Mouse (Mus musculus) lung, embryonic 14.5 days (tissue): ENCODE measurements around the gene Mdm2. TPM values are rescaled to one million over a fixed set of nuclear protein-coding genes. Genes with fewer than 3 reads are reported as not detected.

Experiments
- ATAC-seq: fragments of 200-750 bp; cut with Nextera tagmentation; 2 replicates; pipeline ENCODE4 v1.8.0; 2017; ENCODE audit warnings: mild to moderate bottlenecking, moderate TSS enrichment, moderate library complexity; ENCODE audit not compliant: insufficient read depth
- DNase-seq: peaks from one replicate; pipeline ENCODE4 v3.0.0-alpha.2; 2015
- H3K27ac ChIP-seq: fragments of 300-500 bp; sonication (generic); 2 replicates; pipeline ENCODE4 v1.5.1; 2014; ENCODE audit warnings: low read depth, mild to moderate bottlenecking, moderate library complexity
- H3K27me3 ChIP-seq: fragments of 300-500 bp; sonication (generic); 2 replicates; pipeline ENCODE4 v1.6.1; 2014; ENCODE audit warnings: low read length, control low read depth; ENCODE audit not compliant: insufficient read depth
- H3K36me3 ChIP-seq: fragments of 300-500 bp; sonication (generic); 2 replicates; pipeline ENCODE4 v1.6.1; 2014; ENCODE audit warnings: control low read depth; ENCODE audit not compliant: insufficient read depth
- H3K4me1 ChIP-seq: fragments of 300-500 bp; sonication (generic); 2 replicates; pipeline ENCODE4 v1.6.1; 2014; ENCODE audit warnings: antibody characterized with exemption, control low read depth; ENCODE audit not compliant: insufficient read depth
- H3K4me2 ChIP-seq: fragments of 300-500 bp; sonication (generic); 2 replicates; pipeline ENCODE4 v1.6.1; 2014; ENCODE audit warnings: mild to moderate bottlenecking
- H3K4me3 ChIP-seq: fragments of 300-500 bp; sonication (generic); 2 replicates; pipeline ENCODE4 v1.5.1; 2014; ENCODE audit warnings: low read depth, low read length
- H3K9ac ChIP-seq: fragments of 300-500 bp; sonication (generic); 2 replicates; pipeline ENCODE4 v1.6.1; 2014
- H3K9me3 ChIP-seq: fragments of 300-500 bp; sonication (generic); 2 replicates; pipeline ENCODE4 v1.6.1; 2016; ENCODE audit warnings: low read depth, low read length, control low read depth
- CTCF ChIP-seq: IDR thresholded peaks from 2 replicates; pipeline ENCODE4 v1.5.1; 2016; ENCODE audit warnings: antibody characterized with exemption, low read depth
- WGBS: fragments of 180-500 bp; shearing (Covaris S2); extraction: QIAGEN DNeasy Blood & Tissue Kit; methylation state at CpG from one replicate; pipeline ENCODE4 v1.1.7; 2014; 5-methylcytosine and 5-hydroxymethylcytosine counted together
- polyA plus RNA-seq: library from polyadenylated mRNA; unstranded; fragments of >200 nt; fragmentation: Nextera tagmentation; extraction: Ambion mirVana; gene quantifications from 2 replicates; pipeline ENCODE4 v1.2.1, GENCODE M21; 2014

The Mdm2 gene
- polyA plus RNA-seq, 1 experiment from 2014 or later = 50.5 TPM

GRCm38 (mm10) chr10:117756784-117757183 lies 46.2 kb upstream of the Mdm2 start:
- WGBS = 92% methylated on average over 5 of the region's 5 CpGs
- Histone ChIP-seq H3K4me3 (no peak overlapping the region), H3K4me1 (no peaks in the 10 kb centered on the region), H3K27ac (no peak overlapping the region), H3K9ac (no peak overlapping the region), H3K9me3 (no peaks in the 10 kb centered on the region), H3K27me3 (no peaks in the 10 kb centered on the region), H3K4me2 (no peak overlapping the region), H3K36me3 (peaks cover 92% of the 10 kb centered on the region)
- no peak for TF ChIP-seq CTCF
- DNase-seq (no peak), ATAC-seq (no peak)

GRCm38 (mm10) chr10:117755799-117756467 lies 45.4 kb upstream of the Mdm2 start:
- TF ChIP-seq CTCF = no peak

GRCm38 (mm10) chr10:117755086-117755798 lies 44.7 kb upstream of the Mdm2 start:
- DNase-seq (no peak), ATAC-seq (no peak)
- Histone ChIP-seq H3K36me3 (peaks cover 91% of the 10 kb centered on the region), H3K4me3 (no peak overlapping the region), H3K4me1 (no peaks in the 10 kb centered on the region), H3K27me3 (no peaks in the 10 kb centered on the region), H3K9ac (no peak overlapping the region), H3K27ac (no peak overlapping the region), H3K9me3 (no peaks in the 10 kb centered on the region), H3K4me2 (no peak overlapping the region)
- no peak for TF ChIP-seq CTCF
- WGBS = 89% methylated on average over 13 of the region's 13 CpGs

More at GRCm38 (mm10) chr10:117755799-117756467, 45.4 kb upstream of the Mdm2 start:
- DNase-seq (no peak), ATAC-seq (no peak)
- Histone ChIP-seq H3K4me2 (no peak overlapping the region), H3K9ac (no peak overlapping the region), H3K9me3 (no peaks in the 10 kb centered on the region), H3K4me3 (no peak overlapping the region), H3K27me3 (no peaks in the 10 kb centered on the region), H3K36me3 (peaks cover 92% of the 10 kb centered on the region), H3K27ac (no peak overlapping the region), H3K4me1 (no peaks in the 10 kb centered on the region)
- 93% methylated on average over 11 of the region's 11 CpGs for WGBS

GRCm38 (mm10) chr10:117754609-117754940 lies 44.0 kb upstream of the Mdm2 start:
- TF ChIP-seq CTCF = no peak
- Histone ChIP-seq H3K36me3 (peaks cover 90% of the 10 kb centered on the region), H3K4me2 (no peak overlapping the region), H3K9me3 (no peaks in the 10 kb centered on the region), H3K27ac (no peak overlapping the region), H3K27me3 (no peaks in the 10 kb centered on the region), H3K4me3 (no peak overlapping the region), H3K4me1 (no peaks in the 10 kb centered on the region), H3K9ac (no peak overlapping the region)
- DNase-seq (no peak), ATAC-seq (no peak)
- 92% methylated on average over 7 of the region's 7 CpGs for WGBS

GRCm38 (mm10) chr10:117753711-117754608 lies 43.4 kb upstream of the Mdm2 start:
- TF ChIP-seq CTCF = no peak
- Histone ChIP-seq H3K4me3 (no peak overlapping the region), H3K27ac (no peak overlapping the region), H3K9ac (no peak overlapping the region), H3K27me3 (no peaks in the 10 kb centered on the region), H3K4me2 (no peak overlapping the region), H3K36me3 (peaks cover 86% of the 10 kb centered on the region), H3K9me3 (no peaks in the 10 kb centered on the region), H3K4me1 (no peaks in the 10 kb centered on the region)
- DNase-seq (no peak), ATAC-seq (no peak)
- 90% methylated on average over 8 of the region's 8 CpGs for WGBS

GRCm38 (mm10) chr10:117752851-117753647 lies 42.5 kb upstream of the Mdm2 start:
- no peak for TF ChIP-seq CTCF
- ATAC-seq = no peak
- Histone ChIP-seq H3K4me1 (no peaks in the 10 kb centered on the region), H3K9ac (no peak overlapping the region), H3K4me3 (no peak overlapping the region), H3K4me2 (no peak overlapping the region), H3K27ac (no peak overlapping the region), H3K27me3 (no peaks in the 10 kb centered on the region), H3K9me3 (no peaks in the 10 kb centered on the region), H3K36me3 (peaks cover 78% of the 10 kb centered on the region)
- WGBS = 95% methylated on average over 5 of the region's 5 CpGs
- DNase-seq = no peak
